Comparison of ENCODE assay signal across 21 mouse cellular contexts in the genomic region with DNA sequence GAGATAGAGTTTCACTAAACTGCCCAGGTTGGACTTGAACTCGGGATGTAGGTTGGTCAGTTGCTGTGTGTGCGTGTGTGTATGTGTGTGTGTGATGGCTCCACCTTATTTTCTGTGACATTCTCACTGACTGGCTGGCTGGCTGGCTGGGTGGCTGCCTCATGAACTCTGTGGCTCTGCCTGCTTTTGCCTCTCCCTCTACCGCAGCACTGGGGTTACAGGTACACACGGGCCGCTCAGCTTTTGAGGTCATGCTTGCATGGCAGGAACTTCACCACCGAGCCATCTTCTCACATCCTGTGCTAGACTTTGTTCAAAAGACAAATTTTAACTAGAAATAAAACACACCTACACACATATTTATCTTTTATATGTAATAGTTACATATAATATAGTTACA. TPM values are rescaled to one million over a fixed set of nuclear protein-coding genes. Genes with fewer than 3 reads are reported as not detected.
DNase-seq lines count a peak whose midpoint lies in the region; ATAC-seq lines count a peak whose summit lies in the region.
"Had no signal": no experiment of that assay in that cellular context is flagged by ENCODE, and none has a peak within 500 bp of the region (broad histone marks: within the 10 kb centered on the region; RNA-seq: fewer than 3 reads in every experiment).

No protein-coding gene starts in this region.

- H3K9ac ChIP-seq in forebrain, embryonic 12.5 days = no peak overlapping the region
- H3K9ac ChIP-seq: embryonic facial prominence, embryonic 12.5 days; heart, embryonic 13.5 days; hindbrain, embryonic 13.5 days; limb, embryonic 13.5 days had no signal

- no peaks in the 10 kb centered on the region for H3K9me3 ChIP-seq in heart, embryonic 10.5 days
- H3K9me3 ChIP-seq in forebrain, embryonic 12.5 days = no peaks in the 10 kb centered on the region
- H3K9me3 ChIP-seq: embryonic facial prominence, embryonic 12.5 days; heart, embryonic 13.5 days; hindbrain, embryonic 13.5 days; limb, embryonic 13.5 days had no signal

- H3K36me3 ChIP-seq in splenic B cell, adult 2 months (ENCODE audit: control insufficient read depth, insufficient read depth, low read length, poor library complexity, severe bottlenecking) = no peaks in the 10 kb centered on the region
- peaks cover 80% of the 10 kb centered on the region for H3K36me3 ChIP-seq in heart, embryonic 10.5 days
- H3K36me3 ChIP-seq in forebrain, embryonic 12.5 days (replicated peaks) = peaks cover 41% of the 10 kb centered on the region

- peak; percentile 76 for ATAC-seq in activated CD4-positive, CD25-positive, alpha-beta regulatory T cell, adult 4 months
- ATAC-seq in forebrain, embryonic 12.5 days (ENCODE audit: low FRiP score) = no peak
- ATAC-seq: forebrain, embryonic 16.5 days; intestine, embryonic 16.5 days; midbrain, embryonic 16.5 days had no signal

- peak; percentile 25 for DNase-seq in spleen, adult 18-20 months
- no peak for DNase-seq in spleen, postnatal 4 days (ENCODE audit: low spot score in 2 of 2)
- DNase-seq in splenic B cell, adult 2 months (ENCODE audit: low read depth, low spot score) = peak; percentile 38
- peak; percentile 68 to 83 for DNase-seq in thymus, postnatal 36 days
- DNase-seq in left cerebral cortex, adult 18-20 months (ENCODE audit: low spot score in 2 of 2) = no peak
- DNase-seq in heart, embryonic 10.5 days (ENCODE audit: low spot score) = no peak
- DNase-seq: adrenal gland, postnatal 10 days; cerebellum, adult 9-10 months; kidney, postnatal 36 days; lung, postnatal 14 days; retina, postnatal 1 day; right cerebral cortex, postnatal 4 days had no signal

- H3K27me3 ChIP-seq in splenic B cell, adult 2 months (ENCODE audit: control insufficient read depth, insufficient read depth, low read length, poor library complexity, severe bottlenecking) = no peaks in the 10 kb centered on the region
- H3K27me3 ChIP-seq in heart, embryonic 10.5 days (ENCODE audit: insufficient read depth, poor library complexity, severe bottlenecking) = no peaks in the 10 kb centered on the region
- H3K27me3 ChIP-seq in forebrain, embryonic 12.5 days = no peaks in the 10 kb centered on the region
- H3K27me3 ChIP-seq: embryonic facial prominence, embryonic 12.5 days; heart, embryonic 13.5 days; hindbrain, embryonic 13.5 days; limb, embryonic 13.5 days had no signal

- no peaks in the 10 kb centered on the region for H3K4me1 ChIP-seq in heart, embryonic 10.5 days
- no peaks in the 10 kb centered on the region for H3K4me1 ChIP-seq in forebrain, embryonic 12.5 days
- H3K4me1 ChIP-seq: embryonic facial prominence, embryonic 12.5 days; hindbrain, embryonic 13.5 days; limb, embryonic 13.5 days had no signal

- H3K4me3 ChIP-seq in heart, embryonic 10.5 days = no peak overlapping the region
- no peak overlapping the region for H3K4me3 ChIP-seq in forebrain, embryonic 12.5 days (replicated peaks)
- H3K4me3 ChIP-seq: embryonic facial prominence, embryonic 12.5 days; heart, embryonic 13.5 days; hindbrain, embryonic 13.5 days; limb, embryonic 13.5 days had no signal

- WGBS in heart, embryonic 10.5 days = 96% methylated on average over 6 of the region's 6 CpGs
- 91% methylated on average over 6 of the region's 6 CpGs for WGBS in forebrain, embryonic 12.5 days

- H3K27ac ChIP-seq in heart, embryonic 10.5 days = no peak overlapping the region
- H3K27ac ChIP-seq in forebrain, embryonic 12.5 days = no peak overlapping the region
- H3K27ac ChIP-seq: embryonic facial prominence, embryonic 12.5 days; heart, embryonic 13.5 days; hindbrain, embryonic 13.5 days; limb, embryonic 13.5 days had no signal

- H3K4me2 ChIP-seq in forebrain, embryonic 12.5 days = no peak overlapping the region
- H3K4me2 ChIP-seq: embryonic facial prominence, embryonic 12.5 days; heart, embryonic 13.5 days; hindbrain, embryonic 13.5 days; limb, embryonic 13.5 days had no signal

RNA-seq across cellular contexts. Expression of a gene that starts 57.0 kb away (rescaled TPM):
- 10 to 100 TPM; 58.5 to 73.1 TPM for polyA plus RNA-seq in activated CD4-positive, CD25-positive, alpha-beta regulatory T cell, adult 4 months (2017; shearing (Covaris generic))
- 10 to 100 TPM; 79.9 to 82.6 TPM for total RNA-seq in left cerebral cortex, adult 18-20 months (2021)
- 35.2 and 35.6 TPM in 2 replicates for polyA plus RNA-seq in heart, embryonic 10.5 days (2016; fragmentation: Nextera tagmentation; extraction: Ambion mirVana)
- polyA plus RNA-seq in forebrain, embryonic 12.5 days (2016; fragmentation: Nextera tagmentation; extraction: Ambion mirVana) = 41.5 and 44.9 TPM in 2 replicates

Comparison
In these comparisons a context has a peak if more than half of its experiments do, and no peak if none do; other contexts are left out.
1. DNase-seq: peak in spleen, adult 18-20 months (2 of 2), splenic B cell, adult 2 months (single experiment) and thymus, postnatal 36 days (2 of 2); none in spleen, postnatal 4 days (0 of 2), left cerebral cortex, adult 18-20 months (0 of 2) and heart, embryonic 10.5 days (single experiment).